Mouse (Mus musculus) heart, adult 10 weeks (tissue): ENCODE measurements around the gene Nid2. TPM values are rescaled to one million over a fixed set of nuclear protein-coding genes. Genes with fewer than 3 reads are reported as not detected.

Source experiments
- polyA plus RNA-seq: library from polyadenylated mRNA; stranded (reverse); fragments of 350-450 nt; fragmentation: Illumina TruSeq; extraction: RNeasy Lipid Tissue Mini Kit (QIAGEN cat#74804); gene quantifications from one replicate; pipeline ENCODE4 v1.2.3, GENCODE M21; 2014; ENCODE audit warnings: low read depth, low replicate concordance

The Nid2 gene
- 12.3 TPM for polyA plus RNA-seq

DNA sequence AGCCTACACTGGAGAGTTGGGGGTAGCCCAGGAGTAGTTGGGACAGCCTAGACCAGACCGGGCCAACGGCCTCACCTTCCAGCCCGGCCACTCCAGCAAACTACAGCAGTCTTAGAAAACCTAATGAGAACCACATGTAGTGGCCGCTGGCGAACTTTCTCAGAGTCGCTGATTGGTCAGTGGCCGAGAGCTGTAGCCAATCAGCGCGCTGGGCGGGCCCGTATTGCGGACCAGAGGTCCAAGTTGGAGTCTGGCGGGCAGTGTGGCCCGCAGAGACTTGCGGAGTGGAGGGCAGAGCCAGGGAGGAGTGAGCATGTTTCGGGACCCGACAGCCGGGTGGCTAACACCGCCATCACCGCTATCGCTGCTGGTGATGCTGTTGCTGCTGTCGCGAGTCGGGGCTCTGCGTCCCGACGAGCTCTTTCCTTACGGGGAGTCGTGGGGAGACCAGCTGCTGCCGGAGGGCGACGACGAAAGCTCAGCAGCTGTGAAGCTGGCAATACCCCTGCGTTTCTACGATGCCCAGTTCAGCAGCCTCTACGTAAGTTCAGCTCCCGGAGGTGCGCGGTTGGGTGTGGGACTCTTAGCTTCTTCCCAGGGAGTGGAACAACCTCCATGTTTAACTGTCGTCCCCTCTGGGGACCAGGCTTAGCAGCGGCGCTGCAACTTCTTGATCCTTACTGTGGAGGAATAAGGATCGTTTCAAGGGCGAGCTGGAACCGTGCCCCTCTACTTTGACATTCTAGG lies at the start of gene Nid2:
Nid2 (plus strand) TSS at position 241 of the 747 bp plus-strand sequence.

DNA sequence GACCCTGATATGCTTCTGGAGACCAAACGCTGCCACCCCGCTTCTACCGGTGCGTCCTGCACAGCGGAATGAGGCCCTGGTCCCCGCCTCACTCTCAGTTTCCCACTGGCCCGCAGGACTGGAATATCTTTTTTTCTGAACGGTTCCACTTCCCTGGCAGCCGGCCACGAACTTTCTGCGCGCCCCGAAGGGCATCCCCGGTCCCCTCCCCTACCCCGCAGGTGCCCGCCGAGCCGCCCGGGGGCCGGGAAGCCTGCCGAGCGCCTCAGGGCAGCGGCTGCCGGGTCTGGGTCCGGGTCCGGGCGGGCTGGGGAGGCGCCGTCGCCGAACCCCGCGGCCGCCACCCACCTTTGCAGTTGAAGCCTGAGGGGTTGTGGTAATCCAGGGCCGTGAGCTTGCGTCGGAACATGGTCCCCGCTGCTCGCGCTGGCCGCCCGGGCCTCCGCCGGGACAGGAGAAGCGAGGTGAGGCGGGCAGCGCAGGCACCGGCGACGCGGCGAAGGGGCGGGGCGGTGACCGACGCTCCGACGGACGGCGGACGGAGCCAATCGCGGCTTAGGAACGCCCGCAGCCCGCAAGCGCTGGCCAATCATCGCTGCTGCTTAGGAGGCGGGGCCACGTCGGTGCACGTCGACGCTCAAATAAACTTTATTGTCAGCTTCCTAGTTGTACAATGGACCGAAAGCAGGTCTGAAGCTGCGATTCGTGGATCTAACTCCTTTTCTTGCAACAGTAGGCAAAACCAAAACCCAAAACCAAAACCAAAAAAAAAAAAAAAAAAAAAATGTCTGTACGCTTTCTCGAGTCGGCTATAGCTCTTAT lies 72.5 kb downstream of the Nid2 start, which contains the start of gene Rtraf:
Rtraf (minus strand) TSS at position 504 of the 822 bp plus-strand sequence.

Other genes with a start within 250 kb of the Nid2 start
- not detected for gene Gm2244, start 201.3 kb upstream of the Nid2 start, polyA plus RNA-seq
- 0.31 TPM for gene Gm2237, start 166.1 kb upstream of the Nid2 start, polyA plus RNA-seq
- gene Gm5458, start 148.7 kb upstream of the Nid2 start, polyA plus RNA-seq = not detected
- 116 TPM for gene Rtraf, start 72.6 kb downstream of the Nid2 start, polyA plus RNA-seq
- gene Gng2, start 226.4 kb downstream of the Nid2 start, polyA plus RNA-seq = 25.5 TPM